Mouse (Mus musculus) olfactory bulb, adult 2 months (tissue): ENCODE results near the gene Nat9.

ENCODE experiments used
- CTCF ChIP-seq: fragments of 200-500 bp; IDR thresholded peaks from 2 replicates; pipeline ENCODE4 v1.5.1; 2012; ENCODE audit warnings: low read depth, mild to moderate bottlenecking, low read length, moderate library complexity; ENCODE audit not compliant: insufficient read depth
- POLR2A ChIP-seq: fragments of 200-500 bp; IDR thresholded peaks from 2 replicates; pipeline ENCODE4 v1.6.1; 2012; ENCODE audit warnings: mild to moderate bottlenecking, low read depth, low read length, moderate library complexity; ENCODE audit not compliant: insufficient read depth

GRCm38 (mm10) chr11:115160883-115161577 is 26.6 kb downstream of the Nat9 start:
- TF ChIP-seq CTCF (peak; percentile 53; the same call in 1 of the 2 replicates), POLR2A (no peak)
